Mouse (Mus musculus): Measurements from ENCODE around the gene Hypk.

GRCm38 (mm10) chr2:121408160-121408559 lies 44.9 kb upstream of the Hypk start:
- TF ChIP-seq CTCF (IDR thresholded peaks at IDR 0.05; ENCODE audit: borderline replicate concordance, control insufficient read depth, extremely low read depth, insufficient read depth, low read length, poor library complexity): no peak
- TF ChIP-seq POLR2A (IDR thresholded peaks at IDR 0.05; ENCODE audit: control insufficient read depth, extremely low read depth, insufficient read depth, low read length, poor library complexity): no peak

All from thymus, adult 2 months (tissue).